Mouse (Mus musculus): ENCODE measurements at regions not wholly inside any gene's neighbourhood (a gene's known extent, or its start where the extent isn't known, plus 50 kb on each side); places are given as distances from the start of the nearest gene placed in this dataset.
A peak's percentile ranks its signal among the peaks of the same experiment; 100 is the strongest.

DNA sequence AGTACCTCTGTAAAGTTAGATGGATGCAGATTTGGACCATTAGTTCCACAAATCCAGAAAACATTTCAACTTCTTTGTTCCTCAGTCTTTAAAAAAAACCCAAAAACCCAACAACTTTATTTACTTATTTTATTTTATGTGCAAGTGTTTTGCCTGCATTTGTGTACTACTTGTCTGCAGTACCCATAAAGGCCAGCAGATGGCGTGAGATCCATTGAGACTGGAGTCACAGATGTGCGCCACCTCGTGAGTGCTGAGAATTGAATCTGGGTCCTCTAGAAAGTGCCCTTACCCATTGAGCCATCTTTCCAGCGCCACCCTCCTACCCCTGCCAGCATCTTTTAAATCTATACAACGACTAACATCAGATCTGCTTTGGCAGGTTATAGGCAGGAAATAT lies 53.0 kb downstream of the Gm12689 start:
- no peak for DNase-seq (ENCODE audit: low read depth, low spot score)

DNA sequence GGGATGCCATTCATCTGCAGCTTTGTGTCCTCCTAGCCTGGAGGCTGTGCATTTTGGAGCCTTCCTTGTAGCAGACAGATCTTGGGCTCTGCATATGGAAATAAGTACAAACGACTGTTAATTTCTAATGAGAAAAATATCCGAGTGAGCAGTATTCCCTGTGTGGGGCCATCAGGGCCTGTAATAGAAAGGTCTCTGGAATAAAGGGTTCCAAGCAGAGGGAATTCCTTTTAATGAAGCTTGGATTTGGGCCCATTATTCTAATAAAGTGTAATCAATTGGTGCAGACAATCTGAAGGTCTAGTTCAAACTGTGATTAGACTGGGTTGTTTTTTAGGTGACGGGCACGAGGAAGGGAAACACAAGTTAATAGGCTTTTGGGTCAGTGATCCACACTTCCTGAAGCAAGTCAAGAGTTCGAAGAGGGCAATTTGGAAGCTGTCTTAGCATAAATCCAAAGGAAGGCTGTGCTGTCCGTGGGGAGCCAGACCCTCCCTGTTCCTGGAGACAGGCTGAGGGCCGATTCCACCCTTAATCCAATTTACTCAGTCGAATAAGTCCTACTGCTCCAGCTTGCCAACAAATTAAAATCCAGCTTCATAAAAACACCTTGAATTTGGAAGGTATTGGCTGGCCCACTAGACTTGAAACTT lies 57.5 kb downstream of the Gm12689 start:
- DNase-seq (ENCODE audit: low read depth, low spot score): no peak

DNA sequence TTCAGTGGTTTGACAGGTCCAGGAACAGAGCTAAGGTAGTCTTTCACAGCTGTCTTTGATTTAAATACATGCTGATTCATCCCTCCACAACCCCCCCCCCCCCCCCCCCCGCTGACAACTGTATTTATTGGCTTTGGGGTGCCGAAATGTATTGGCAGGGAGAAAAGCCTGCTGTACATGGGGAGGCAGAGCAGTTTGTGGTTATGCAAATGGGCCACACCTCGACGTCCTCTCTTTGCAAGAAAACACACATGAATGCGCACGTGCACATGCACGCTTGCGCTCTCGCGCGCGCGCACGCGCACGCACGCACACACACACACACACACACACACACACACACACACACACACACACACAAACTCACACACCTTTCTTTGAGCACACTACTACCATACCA lies 58.5 kb downstream of the Gm12689 start:
- DNase-seq (ENCODE audit: low read depth, low spot score): no peak

DNA sequence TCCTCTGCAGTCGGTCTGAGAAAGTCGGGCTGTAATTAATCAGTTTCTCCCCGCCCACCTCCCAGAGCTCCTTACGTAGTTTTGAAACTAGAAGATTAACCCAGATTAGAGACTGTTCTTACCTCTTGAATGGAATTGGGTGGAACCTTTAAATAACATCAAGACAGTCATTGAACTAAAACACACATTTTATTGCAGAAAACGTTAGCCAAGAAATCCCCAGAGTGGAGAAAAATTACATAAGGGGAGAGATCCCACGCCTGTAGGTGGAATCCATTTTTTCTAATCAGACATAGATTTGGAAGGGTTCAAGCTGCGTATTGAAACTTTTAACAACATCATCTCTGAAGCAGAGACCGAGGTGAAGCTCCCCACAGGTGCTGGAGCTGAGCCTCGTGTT lies 59.1 kb downstream of the Gm12689 start:
- DNase-seq (ENCODE audit: low read depth, low spot score): no peak

DNA sequence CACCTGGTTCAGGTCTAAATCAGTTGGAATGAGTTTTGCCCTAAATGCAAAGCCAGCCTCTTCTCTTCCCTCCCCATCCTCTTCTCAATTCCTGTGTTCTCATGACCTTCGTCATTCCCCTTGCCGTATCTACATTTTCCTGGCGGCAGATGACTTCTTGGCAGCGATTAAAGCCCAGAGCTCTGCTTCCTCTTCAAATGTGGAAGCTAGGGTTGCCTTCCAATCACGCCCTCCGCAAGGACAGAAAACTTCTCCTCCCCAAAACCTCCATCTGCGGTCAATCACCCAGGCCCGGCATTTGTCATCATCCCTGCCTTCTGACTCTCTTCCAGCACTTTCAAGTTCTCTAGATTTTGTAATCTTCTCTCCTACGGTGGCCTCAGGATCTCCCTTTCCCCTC lies 72.3 kb downstream of the Gm12689 start:
- DNase-seq (ENCODE audit: low read depth, low spot score): no peak

DNA sequence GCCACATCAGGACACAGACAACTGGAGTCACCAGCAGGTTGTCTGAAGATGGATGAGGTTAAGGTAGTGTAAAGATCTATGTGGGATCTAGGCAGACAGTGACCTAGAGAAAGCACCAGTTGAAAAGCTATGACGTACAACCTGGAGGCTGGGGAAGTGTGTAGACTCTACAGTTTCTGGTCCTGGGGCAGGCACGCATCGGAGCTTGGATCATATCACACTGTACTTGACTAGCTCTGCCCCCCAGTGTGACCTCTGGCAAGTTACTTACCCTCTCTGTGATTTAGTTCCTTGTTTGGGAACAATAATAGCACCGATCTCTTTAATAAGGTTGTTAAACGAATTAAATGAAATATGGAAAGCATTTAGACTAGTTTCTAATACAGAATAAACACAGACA lies 75.5 kb downstream of the Gm12689 start:
- DNase-seq (ENCODE audit: low read depth, low spot score): no peak

DNA sequence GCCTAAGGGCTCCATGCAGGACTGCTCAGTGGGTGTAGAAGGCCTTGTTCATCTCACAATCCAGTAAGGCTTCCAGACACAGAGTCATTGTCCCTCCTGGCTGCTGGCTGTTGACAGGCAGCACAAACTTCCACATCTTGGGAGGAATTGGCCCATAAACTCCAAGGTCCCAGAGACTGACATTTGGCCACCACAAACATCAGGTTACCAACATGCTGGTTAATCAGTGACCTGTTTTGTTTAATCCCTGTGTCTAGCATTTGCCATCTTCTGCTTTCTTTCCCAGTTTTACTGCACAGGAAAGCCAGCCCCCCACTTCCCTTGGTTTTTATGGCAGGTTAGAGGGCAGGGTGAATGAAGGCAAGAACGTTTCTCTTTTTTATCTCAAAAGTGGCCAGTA lies 80.5 kb downstream of the Gm12689 start:
- DNase-seq (ENCODE audit: low read depth, low spot score): no peak

DNA sequence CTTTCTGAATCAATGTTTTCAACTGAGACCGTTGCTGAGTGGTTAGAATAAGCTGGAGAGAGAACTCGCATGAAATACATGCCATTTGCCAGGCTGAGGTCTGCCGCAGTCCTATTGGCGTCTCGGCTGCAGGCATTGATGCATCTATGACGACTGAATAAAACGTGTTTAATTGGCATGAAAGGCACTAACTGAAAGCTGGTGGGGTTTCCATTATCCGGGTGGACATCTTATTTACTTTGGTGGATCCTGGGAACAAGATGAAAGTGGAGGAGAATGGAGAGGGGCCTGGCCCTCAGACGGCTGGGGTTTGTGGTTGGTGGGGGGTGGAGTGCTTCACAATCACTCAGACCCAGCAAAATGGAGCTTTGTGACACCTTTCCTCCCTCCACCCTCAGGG lies 81.2 kb downstream of the Gm12689 start:
- no peak for DNase-seq (ENCODE audit: low read depth, low spot score)

DNA sequence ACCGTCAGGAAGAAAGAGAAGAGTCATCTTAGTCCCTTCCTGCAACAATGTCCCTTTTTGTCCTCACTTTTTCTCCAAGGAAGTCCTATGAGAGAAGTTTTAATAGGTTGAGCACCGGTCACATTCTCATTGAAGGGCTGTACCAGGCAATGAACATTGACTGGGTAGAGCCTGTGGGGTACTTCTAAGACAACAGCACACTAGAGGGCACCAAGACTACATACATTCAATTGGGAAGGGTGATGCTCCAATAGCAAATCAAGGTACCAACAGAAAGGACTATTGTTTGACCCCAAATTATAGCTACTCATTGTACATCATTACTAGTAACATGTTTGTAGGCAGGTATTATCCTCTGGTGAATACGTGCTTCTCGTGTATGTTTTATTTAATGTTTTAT lies 84.3 kb downstream of the Gm12689 start:
- no peak for DNase-seq (ENCODE audit: low read depth, low spot score)

DNA sequence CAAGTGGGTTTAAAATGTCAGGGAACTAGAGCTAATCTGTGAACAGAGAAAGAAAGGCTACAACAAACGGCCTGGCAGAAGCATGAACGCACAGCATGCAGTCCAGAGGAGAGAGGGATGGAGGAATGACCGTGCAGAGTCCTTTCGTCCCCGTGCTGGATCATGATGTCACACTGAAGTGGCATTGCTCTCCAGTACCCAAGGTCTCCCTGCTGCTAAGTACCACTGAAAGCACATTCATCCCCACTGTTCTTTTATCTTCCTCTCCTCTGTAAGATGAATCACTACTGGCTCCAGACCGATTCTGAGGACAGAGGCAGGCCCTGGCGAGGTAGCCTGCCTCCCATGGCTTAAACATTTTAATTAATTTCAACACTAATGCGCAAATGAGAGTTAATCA lies 89.7 kb downstream of the Gm12689 start:
- no peak for DNase-seq (ENCODE audit: low read depth, low spot score)

DNA sequence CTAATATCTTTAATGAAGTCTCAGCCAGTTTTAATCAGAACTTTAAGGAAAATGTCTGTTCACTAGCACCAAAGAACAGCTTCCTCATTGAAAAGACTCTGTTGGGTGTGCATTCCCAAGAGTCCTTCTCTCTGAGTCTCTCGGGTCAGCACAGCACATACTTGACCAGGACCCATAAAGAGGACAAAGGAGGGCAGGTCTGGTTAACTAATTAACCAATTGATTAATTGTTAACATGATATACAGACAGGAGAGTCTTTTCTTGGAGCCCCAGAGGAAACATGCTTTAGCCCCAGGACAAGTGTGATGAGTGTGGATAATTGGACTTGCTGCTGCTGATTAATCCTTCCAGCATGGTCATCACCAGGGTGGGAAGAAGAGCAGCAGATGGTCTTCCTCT lies 93.7 kb downstream of the Gm12689 start:
- no peak for DNase-seq (ENCODE audit: low read depth, low spot score)

DNA sequence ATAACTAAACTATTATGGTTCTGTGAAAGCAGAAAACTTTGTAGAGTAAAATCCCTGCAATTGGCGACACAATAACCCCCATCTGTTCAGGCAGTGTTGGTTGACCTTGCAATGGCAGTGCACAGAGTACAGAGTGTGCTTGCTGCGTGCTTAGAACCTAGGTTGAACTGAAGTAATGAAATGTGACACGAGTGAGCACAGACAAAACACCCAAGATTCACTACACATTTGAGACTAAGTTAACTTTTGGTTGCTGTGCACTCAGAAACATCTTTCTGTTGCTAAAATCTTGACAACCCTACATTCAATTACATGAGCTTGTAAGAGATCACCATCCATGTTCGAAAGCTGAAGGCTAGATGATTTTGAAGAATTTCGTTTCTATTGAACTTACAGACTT lies 97.3 kb downstream of the Gm12689 start:
- DNase-seq (ENCODE audit: low read depth, low spot score): no peak

DNA sequence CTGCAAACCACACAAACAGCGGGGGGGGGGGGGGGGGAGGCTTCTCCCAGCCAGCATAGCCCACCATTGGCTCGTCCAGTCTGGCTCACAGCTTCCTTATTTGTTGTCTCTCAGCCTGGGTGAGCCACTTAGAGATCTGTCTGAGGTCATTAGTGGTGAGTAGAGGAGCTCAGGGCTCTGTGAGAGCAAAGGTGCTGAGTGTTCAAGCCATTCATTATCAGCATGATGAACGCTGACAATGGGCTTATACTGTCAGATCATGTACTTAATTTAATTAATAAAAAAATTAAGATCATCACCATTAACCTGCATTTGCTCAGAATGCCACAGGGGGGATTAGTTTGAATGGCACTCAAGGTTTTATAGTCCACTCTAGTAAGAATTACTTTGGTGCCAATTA lies 98.5 kb downstream of the Gm12689 start:
- peak; percentile 29 for DNase-seq (ENCODE audit: low read depth, low spot score)

DNA sequence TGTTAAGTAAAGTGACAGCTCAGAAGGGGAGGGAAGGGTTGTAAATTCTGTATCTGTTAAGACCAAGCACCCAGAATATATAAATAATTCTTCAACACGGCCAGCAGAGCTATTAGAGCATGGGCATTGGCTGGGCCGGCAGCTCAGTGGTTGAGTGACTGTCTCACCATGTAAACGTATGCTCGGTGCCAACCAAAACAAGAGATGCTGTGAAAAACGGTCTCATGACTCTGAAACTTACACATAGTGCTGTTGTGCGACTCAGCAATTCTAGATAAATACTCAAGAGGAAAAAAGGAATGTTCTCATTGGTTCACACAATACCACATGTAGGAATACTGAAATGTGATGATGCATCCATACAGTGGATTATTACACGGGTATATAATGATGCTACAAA lies 111.8 kb downstream of the Gm12689 start:
- DNase-seq (ENCODE audit: low read depth, low spot score): no peak

DNA sequence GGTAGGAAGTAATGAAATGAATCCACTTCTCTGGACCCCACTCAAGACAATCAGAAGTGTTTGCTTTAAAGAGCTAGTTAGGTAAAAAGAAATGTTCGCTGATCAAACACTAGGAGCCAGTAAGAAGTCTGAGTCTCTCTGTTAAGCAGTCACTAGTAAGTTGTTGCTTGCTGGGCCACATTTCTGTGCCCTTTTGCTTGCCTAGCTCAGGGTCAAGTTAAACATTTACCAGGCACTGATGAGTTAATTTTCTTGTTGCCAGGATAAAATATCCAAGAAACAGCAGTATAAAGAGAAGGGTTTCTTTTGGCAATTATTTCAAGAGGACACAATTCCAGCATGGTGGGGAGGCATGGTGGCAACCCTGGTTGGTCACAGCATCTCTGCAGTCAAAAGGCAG lies 127.7 kb downstream of the Gm12689 start:
- DNase-seq (ENCODE audit: low read depth, low spot score): no peak

DNA sequence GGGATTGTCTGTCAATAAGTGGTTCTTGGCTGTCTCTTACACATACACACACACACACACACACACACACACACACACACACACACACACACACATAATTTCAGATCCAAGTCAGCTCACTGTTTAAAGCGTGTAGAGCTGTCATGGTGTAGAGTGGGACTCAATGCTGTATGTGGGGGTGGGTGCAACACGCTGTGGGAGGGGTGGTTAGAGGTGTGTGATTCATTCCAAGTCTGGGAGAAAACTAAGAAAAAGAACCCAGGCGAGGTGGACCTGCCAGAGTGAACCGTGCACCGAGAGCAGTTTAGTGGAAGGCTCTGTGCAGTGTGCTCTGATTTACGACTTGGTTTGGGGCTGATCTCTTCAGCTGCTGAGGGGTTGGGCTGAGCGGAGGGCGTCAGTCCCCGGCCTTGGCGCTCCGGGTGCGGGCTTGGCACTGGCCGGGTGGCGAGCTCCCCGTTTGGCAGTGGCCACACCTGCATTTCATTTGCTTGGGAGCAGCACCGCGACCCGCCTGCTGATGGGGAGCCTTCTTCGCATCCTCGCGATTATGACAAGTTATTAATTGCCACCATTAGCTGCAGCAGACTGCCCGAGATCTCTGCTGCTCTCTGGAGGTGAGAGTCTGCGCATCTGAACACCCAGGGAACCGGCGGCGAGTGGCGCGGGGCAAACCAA lies 149.5 kb downstream of the Gm12689 start:
- no peak for DNase-seq (ENCODE audit: low read depth, low spot score)

DNA sequence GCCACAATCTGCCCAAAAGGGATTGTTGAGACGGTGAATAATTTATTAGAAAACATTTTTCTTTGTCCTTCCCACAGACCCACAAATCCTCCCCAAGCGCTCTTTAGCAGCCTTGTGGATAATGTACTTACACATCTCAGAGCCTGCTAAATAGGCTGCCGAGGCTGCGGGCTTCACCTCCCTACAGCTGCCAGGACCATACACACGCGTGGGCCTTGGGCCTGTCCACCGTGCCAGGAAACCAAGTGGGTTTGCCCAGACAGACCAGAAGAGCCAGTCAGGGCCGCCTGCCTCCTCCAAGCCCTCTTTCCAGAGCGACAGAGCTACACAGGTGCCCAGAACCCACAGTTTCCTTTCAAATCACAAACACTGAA lies 150.0 kb downstream of the Gm12689 start:
- no peak for DNase-seq (ENCODE audit: low read depth, low spot score)

DNA sequence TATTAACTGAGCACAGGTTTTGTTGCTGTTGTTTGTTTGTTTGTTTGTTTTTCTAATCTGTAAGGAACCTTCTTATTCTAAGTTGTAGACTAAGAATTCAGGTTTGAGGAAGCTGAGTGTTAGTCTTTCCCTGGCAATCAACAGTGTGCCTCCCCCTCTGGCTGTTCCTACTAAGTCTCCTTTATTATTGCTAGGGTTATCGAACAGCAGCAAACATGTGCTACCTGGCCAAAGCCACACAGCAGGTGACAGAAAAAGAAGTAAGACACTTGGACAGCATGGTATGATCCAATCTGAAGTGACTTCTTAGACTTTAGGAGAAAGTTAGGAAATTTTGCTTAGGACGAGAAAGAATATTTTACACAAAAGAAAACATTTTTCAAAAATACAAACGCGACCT lies 163.3 kb downstream of the Gm12689 start:
- DNase-seq (ENCODE audit: low read depth, low spot score): no peak

DNA sequence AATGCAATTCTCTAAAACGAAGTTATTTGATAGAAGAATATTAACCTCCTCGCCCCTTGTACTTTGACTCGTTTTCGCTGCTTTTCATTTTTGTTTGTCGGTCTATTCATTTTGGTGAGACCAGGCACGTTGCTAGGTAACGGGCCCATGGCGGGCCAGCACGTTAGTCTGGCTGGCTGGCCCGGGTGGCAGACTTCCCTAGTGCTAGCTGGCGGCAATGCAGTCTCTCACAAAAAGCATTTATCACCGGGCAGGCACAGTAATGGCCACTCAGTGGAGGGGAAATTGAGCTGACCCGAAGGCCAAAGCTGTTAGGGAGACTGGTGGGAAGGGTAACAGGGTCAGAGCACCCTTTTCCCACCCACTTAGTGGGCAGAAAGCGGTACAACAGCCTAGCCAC lies 163.7 kb downstream of the Gm12689 start:
- DNase-seq (ENCODE audit: low read depth, low spot score): peak; percentile 21

DNA sequence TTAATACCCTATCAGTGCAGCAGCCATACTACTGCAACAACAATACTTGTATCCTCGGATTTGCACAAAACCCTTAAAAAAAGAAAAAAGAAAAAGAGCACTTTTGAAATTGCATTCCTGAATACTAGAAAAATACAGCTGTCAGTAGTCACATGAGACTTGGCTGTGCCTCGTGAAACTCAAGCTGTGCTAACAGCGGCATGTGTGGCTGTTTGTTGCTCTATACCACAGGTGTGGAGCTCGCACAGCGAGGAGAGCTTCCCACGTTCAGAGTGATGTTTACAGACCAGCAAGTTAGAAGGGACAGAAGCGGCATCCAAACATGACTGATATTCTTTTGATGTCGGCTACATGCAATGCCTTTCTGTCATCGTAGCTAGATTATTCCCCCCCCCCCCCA lies 169.8 kb downstream of the Gm12689 start:
- no peak for DNase-seq (ENCODE audit: low read depth, low spot score)

DNA sequence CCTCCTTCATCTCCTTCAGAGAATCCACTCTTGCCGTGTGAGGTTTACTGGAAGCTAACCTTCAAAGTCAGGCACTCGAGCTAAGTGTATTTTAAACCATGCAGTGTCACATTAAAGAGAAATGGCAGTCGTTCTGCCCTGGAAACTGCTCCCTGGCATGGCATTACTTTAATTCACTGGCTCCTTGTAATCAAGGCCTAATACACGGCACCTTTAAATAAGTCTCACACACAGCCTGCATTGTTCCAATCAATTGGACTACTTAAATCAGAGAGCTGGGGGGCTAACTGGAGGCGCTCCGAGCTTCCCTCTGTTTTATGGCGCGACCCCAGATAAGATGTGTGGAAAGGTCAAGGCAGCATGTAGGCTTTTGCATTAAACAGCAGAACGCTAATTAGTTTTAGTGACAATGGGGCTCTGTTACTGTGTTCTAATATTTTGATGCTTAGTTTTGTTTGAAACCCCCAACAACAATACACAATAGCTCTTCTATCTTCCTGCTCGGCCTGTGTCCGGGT lies 180.1 kb downstream of the Gm12689 start:
- DNase-seq (ENCODE audit: low read depth, low spot score): no peak

DNA sequence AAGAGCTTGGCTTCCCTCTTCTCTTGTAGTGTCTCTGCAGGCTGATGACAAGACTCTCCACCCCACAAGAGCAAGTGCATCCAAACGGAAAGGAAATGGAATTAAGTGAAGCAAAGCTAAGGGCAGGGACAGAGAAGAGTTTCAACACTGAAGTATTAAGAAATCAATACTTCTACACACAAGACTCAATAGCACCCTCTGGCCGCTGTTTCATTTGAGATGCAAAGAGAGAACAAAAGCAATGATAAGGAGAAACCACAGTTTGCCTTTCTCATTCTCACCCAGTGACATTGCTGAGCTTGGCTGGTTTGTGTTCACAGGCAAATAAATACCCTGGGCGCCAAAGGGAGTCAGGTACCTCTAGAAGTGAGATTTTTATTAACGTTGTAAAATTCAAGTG lies 171.8 kb upstream of the Foxd3 start:
- DNase-seq (ENCODE audit: low read depth, low spot score): no peak

Data from retina, postnatal 7 days (tissue).